Mouse (Mus musculus): ENCODE data around the gene Acsl3. TPM values are rescaled to one million over a fixed set of nuclear protein-coding genes. Genes with fewer than 3 reads are reported as not detected.

The Acsl3 gene
- total and polyA plus RNA-seq, 3 experiments: 16.4 to 87.0 (median 33.6) TPM

DNA sequence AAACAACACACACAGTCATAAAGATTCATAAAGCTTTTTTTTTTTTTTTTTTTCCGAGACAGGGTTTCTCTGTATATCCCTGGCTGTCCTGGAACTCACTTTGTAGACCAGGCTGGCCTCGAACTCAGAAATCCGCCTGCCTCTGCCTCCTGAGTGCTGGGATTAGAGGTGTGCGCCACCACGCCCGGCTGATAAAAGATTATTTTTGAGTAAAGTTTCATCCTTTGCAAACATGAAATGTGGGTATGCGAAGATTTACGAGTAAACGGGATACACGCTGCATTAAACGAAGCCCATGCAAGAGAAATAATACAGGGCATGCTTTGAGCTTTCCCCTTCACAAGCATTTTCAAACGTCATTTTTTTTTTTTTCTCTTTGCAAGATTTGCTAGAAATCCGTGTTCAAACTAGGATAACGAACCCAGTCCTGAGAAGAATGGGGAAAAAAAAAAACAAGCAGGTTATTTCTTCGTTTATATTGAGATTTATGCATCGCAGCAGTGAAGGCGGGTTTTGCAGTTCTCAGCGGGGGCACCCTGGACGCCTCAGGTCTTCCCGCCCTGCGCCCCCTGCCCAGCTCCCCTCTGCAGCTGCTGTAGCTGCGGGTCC is 500 bp upstream of the Acsl3 start:
- no peak for TF ChIP-seq CTCF (IDR thresholded peaks at IDR 0.05; ENCODE audit: low read depth, low read length)
- no peak for TF ChIP-seq GATA1 (IDR thresholded peaks at IDR 0.05; ENCODE audit: borderline replicate concordance, low read length)
- no peak for TF ChIP-seq TAL1 (conservative IDR thresholded peaks at IDR 0.05; ENCODE audit: low read depth, low read length)
- no peak for TF ChIP-seq POLR2AphosphoS5 (IDR thresholded peaks at IDR 0.05; ENCODE audit: insufficient replicate concordance, low read depth, low read length)
- TF ChIP-seq GATA2 (IDR thresholded peaks at IDR 0.05; ENCODE audit: borderline replicate concordance, low read depth, low read length): no peak
- Histone ChIP-seq H3K4me1 (ENCODE audit: insufficient read depth, low read depth, low read length) (peaks cover 35% of the 10 kb centered on the region), H3K4me3 (ENCODE audit: low read depth, low read length) (peak overlapping the region; percentile 95)

DNA sequence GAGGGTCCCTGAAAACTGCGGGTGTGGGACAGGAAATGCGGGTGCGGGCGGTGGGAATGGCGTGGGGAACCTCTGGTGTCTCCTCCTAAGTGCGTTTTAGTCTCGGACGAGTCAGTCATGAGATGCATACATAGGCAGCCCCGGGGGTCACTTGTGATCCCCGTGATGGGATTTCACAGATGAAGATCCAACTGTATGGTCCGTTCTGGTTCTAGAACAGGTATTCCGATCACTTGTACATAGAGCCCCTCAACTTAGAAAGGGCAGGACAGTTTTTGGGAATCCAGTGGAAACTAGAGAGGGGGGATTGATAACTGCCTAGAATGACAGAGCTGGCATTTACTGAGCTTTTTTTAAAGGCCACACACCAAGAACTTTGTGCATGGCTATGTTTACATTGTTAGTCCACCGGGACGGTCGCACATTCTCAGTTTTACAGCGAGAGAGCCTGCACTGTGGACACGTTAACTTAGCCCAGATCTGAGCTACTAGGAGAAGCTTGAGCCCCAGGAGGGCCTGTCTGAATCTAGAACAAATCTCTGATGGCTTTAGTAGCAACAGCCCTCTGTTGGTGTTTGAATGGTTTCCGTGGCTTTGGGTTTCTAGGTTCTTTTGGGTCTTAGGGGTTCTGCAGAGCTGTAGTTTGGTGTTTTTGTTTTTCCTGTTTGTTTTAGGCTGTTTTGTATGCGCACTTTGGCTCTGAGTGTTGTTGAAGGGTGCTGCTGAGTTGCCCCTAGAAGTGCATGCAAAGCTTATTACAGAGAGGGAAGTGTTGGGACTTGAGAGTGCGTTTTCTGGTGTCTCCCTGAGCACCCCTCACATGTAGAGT is 1.0 kb downstream of the Acsl3 start:
- H3K27me3 ChIP-seq (ENCODE audit: insufficient read depth, low read length): no peaks in the 10 kb centered on the region
- peak overlapping the region; percentile 95 for H3K4me3 ChIP-seq (ENCODE audit: low read depth, low read length)
- TF ChIP-seq CTCF (IDR thresholded peaks at IDR 0.05; ENCODE audit: low read depth, low read length): no peak
- H3K4me1 ChIP-seq (ENCODE audit: insufficient read depth, low read depth, low read length): peaks cover 35% of the 10 kb centered on the region
- ATAC-seq (ENCODE audit: extremely low read depth, insufficient number of reproducible peaks, low FRiP score, poor library complexity, severe bottlenecking) (no peak), DNase-seq (ENCODE audit: low spot score) (peak; percentile 18)
- no peaks in the 10 kb centered on the region for H3K9me3 ChIP-seq (replicated peaks)
- H3K36me3 ChIP-seq (replicated peaks): peaks cover 20% of the 10 kb centered on the region

More for the DNA sequence above, 500 bp upstream of the Acsl3 start:
- DNase-seq (ENCODE audit: low spot score) (no peak), ATAC-seq (ENCODE audit: extremely low read depth, insufficient number of reproducible peaks, low FRiP score, poor library complexity, severe bottlenecking) (no peak)
- Histone ChIP-seq H3K36me3 (replicated peaks) (peaks cover 10% of the 10 kb centered on the region), H3K27me3 (ENCODE audit: insufficient read depth, low read length) (peaks cover 3% of the 10 kb centered on the region; the same call in 1 of the 2 replicates), H3K9me3 (replicated peaks) (no peaks in the 10 kb centered on the region)

DNA sequence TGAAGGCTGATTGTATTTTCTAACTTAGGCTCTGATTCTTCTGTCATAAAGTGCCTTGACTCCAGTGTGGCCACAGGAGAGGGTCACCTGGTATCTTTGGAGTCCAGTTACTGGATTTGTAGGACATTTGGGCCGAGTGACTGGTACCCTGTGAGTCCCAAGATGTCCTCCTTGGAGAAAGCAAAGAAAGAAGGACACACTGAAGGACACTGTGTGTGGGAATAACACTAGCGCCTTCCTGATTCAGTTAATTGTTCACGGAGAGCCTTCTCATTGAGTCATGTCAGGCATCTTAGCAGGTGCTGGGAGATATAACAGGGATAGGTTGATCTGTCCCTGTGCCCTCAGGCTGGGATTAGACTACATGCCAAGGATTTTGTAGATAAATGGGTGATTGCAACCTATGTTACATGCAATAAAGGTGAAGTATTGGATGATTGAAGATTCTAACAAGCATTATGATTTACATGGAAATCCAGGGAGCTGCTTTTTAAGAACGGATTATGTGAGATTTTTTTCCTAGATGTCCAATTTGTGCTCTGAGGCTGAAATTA is 1.7 kb downstream of the Acsl3 start:
- no peak for ATAC-seq (ENCODE audit: extremely low read depth, insufficient number of reproducible peaks, low FRiP score, poor library complexity, severe bottlenecking)

DNA sequence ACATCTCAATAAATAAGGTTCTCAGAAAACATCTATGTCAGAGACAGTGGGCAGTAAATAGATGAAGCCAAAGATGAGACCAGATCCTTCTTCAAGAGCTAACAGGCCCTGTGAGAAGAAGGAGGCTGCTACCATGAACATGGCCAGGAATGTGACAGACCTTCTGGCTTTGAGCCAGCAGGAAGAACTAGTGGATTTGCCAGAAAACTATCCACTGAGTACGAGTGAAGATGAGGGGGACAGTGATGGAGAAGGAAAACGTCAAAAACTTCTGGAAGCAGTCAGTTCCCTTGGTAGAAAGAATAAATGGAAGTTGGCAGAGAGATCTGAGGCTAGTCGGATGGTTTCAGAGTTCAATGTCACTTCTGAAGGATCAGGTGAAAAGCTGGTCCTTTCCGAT is 6.7 kb downstream of the Acsl3 start:
- Histone ChIP-seq H3K4me1 (ENCODE audit: insufficient read depth, low read depth, low read length) (peaks cover 26% of the 10 kb centered on the region), H3K36me3 (replicated peaks) (peaks cover 72% of the 10 kb centered on the region), H3K27me3 (ENCODE audit: insufficient read depth, low read length) (no peaks in the 10 kb centered on the region), H3K4me3 (ENCODE audit: low read depth, low read length) (no peak overlapping the region), H3K9me3 (replicated peaks) (no peaks in the 10 kb centered on the region)
- no peak for DNase-seq (ENCODE audit: low spot score)
- ATAC-seq (ENCODE audit: extremely low read depth, insufficient number of reproducible peaks, low FRiP score, poor library complexity, severe bottlenecking): no peak
- TF ChIP-seq GATA2 (IDR thresholded peaks at IDR 0.05; ENCODE audit: borderline replicate concordance, low read depth, low read length): no peak
- no peak for TF ChIP-seq CTCF (IDR thresholded peaks at IDR 0.05; ENCODE audit: low read depth, low read length)
- no peak for TF ChIP-seq TAL1 (conservative IDR thresholded peaks at IDR 0.05; ENCODE audit: low read depth, low read length)
- no peak for TF ChIP-seq GATA1 (IDR thresholded peaks at IDR 0.05; ENCODE audit: borderline replicate concordance, low read length)
- no peak for TF ChIP-seq POLR2AphosphoS5 (IDR thresholded peaks at IDR 0.05; ENCODE audit: insufficient replicate concordance, low read depth, low read length)

More for the DNA sequence above, 1.7 kb downstream of the Acsl3 start:
- no peak for DNase-seq (ENCODE audit: low spot score)
- Histone ChIP-seq H3K27me3 (ENCODE audit: insufficient read depth, low read length) (no peaks in the 10 kb centered on the region), H3K9me3 (replicated peaks) (no peaks in the 10 kb centered on the region), H3K4me3 (ENCODE audit: low read depth, low read length) (peak overlapping the region; percentile 95), H3K36me3 (replicated peaks) (peaks cover 27% of the 10 kb centered on the region), H3K4me1 (ENCODE audit: insufficient read depth, low read depth, low read length) (peaks cover 35% of the 10 kb centered on the region)
- no peak for TF ChIP-seq POLR2AphosphoS5 (IDR thresholded peaks at IDR 0.05; ENCODE audit: insufficient replicate concordance, low read depth, low read length)
- no peak for TF ChIP-seq GATA2 (IDR thresholded peaks at IDR 0.05; ENCODE audit: borderline replicate concordance, low read depth, low read length)

DNA sequence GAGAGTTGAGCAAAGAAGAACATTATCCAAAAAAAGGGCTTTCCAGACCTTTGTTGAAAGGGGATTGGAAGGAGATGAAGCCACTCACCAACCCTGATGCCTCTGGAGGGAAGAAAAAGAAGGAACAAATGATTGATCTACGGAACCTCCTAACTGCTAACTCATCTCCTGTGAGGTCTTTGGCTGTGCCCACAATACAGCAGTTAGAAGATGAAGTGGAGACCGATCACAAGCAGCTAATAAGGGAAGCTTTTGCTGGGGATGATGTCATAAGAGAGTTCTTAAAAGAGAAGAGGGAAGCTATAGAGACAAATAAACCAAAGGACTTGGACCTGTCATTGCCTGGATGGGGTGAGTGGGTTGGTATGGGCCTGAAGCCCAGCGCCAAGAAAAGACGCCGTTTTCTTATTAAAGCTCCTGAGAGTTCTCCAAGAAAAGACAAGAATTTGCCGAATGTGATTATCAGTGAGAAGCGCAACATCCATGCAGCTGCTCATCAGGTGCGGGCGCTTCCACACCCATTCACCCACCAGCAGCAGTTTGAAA is 8.4 kb downstream of the Acsl3 start:
- no peak for DNase-seq (ENCODE audit: low spot score)
- Histone ChIP-seq H3K4me1 (ENCODE audit: insufficient read depth, low read depth, low read length) (peaks cover 11% of the 10 kb centered on the region), H3K27me3 (ENCODE audit: insufficient read depth, low read length) (no peaks in the 10 kb centered on the region), H3K4me3 (ENCODE audit: low read depth, low read length) (no peak overlapping the region), H3K9me3 (replicated peaks) (no peaks in the 10 kb centered on the region), H3K36me3 (replicated peaks) (peaks cover 74% of the 10 kb centered on the region)
- ATAC-seq (ENCODE audit: extremely low read depth, insufficient number of reproducible peaks, low FRiP score, poor library complexity, severe bottlenecking): no peak
- TF ChIP-seq POLR2AphosphoS5 (IDR thresholded peaks at IDR 0.05; ENCODE audit: insufficient replicate concordance, low read depth, low read length) (no peak), GATA1 (IDR thresholded peaks at IDR 0.05; ENCODE audit: borderline replicate concordance, low read length) (no peak), GATA2 (IDR thresholded peaks at IDR 0.05; ENCODE audit: borderline replicate concordance, low read depth, low read length) (no peak)

DNA sequence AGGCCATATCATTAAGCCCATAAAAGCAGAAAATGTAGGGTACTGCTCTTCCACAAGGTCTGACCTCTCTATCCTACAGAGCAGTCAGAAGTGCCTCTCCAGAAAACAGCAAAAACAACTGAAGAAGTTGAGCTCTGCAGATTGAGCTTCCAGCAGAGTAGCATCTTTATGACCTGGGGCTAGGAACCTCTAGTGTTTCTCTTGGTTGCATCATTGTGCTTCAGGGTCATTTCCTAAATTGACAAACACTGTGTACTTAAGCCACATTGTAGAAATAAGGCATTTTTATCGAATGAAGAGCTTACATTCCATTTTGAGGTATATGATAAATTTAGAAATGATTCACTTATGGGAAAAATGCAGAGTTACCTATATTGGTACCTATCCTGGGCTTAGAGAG is 9.0 kb downstream of the Acsl3 start:
- Histone ChIP-seq H3K4me3 (ENCODE audit: low read depth, low read length) (no peak overlapping the region), H3K27me3 (ENCODE audit: insufficient read depth, low read length) (no peaks in the 10 kb centered on the region), H3K4me1 (ENCODE audit: insufficient read depth, low read depth, low read length) (peaks cover 6% of the 10 kb centered on the region; the same call in 1 of the 2 replicates), H3K36me3 (replicated peaks) (peaks cover 69% of the 10 kb centered on the region), H3K9me3 (replicated peaks) (no peaks in the 10 kb centered on the region)
- ATAC-seq (ENCODE audit: extremely low read depth, insufficient number of reproducible peaks, low FRiP score, poor library complexity, severe bottlenecking): no peak
- no peak for TF ChIP-seq TAL1 (conservative IDR thresholded peaks at IDR 0.05; ENCODE audit: low read depth, low read length)
- TF ChIP-seq GATA2 (IDR thresholded peaks at IDR 0.05; ENCODE audit: borderline replicate concordance, low read depth, low read length): no peak
- no peak for DNase-seq (ENCODE audit: low spot score)

All from G1E (cell line).